Mouse (Mus musculus) Patski (cell line): Measurements from ENCODE around the gene Dis3l2. TPM values are rescaled to one million over a fixed set of nuclear protein-coding genes. Genes with fewer than 3 reads are reported as not detected.

ENCODE experiments used
- ATAC-seq: fragments of 100-300 bp; one replicate; pipeline ENCODE4 v1.8.0; 2021
- CTCF ChIA-PET: fragments of 350-600 bp; sonication (Branson Sonifier 250); formaldehyde crosslinking; loops from one replicate; lab custom pipeline; 2022; ENCODE audit warnings: inconsistent platforms; lab: Charles Lee
- POLR2A ChIA-PET: fragments of 350-600 bp; sonication (Branson Sonifier 250); formaldehyde crosslinking; loops from one replicate; lab custom pipeline; 2022; ENCODE audit warnings: antibody characterized with exemption, inconsistent platforms; lab: Charles Lee
- DNase-seq: peaks from one replicate; pipeline ENCODE4 v3.0.0-alpha.2; 2011; ENCODE audit warnings: low read depth, low spot score
- H3K27me3 ChIP-seq: fragments of 371-371 bp; one replicate; pipeline ENCODE4 v1.5.1; 2021
- CTCF ChIP-seq: fragments of 100-300 bp; IDR thresholded peaks from one replicate; pipeline ENCODE4 v1.5.1; 2021
- in situ Hi-C: fragments of 300-500 bp; cut with MboI; formaldehyde crosslinking; loops from 3 replicates; pipeline ENCODE4 v1.11.1; 2018; ENCODE audit warnings: low pct_unique_long_range_greater_than_20kb, mixed read lengths
- polyA plus RNA-seq: library from polyadenylated mRNA; unstranded; gene quantifications from one replicate; pipeline ENCODE4 v1.2.3, GENCODE M21; 2021

The Dis3l2 gene
- polyA plus RNA-seq, 1 experiment from 2014 or later: 15.2 TPM

GRCm38 (mm10) chr1:87095642-87096041, 392.0 kb downstream of the Dis3l2 start:
- peaks cover 6% of the 10 kb centered on the region for H3K27me3 ChIP-seq
- in situ Hi-C loops: loop anchor here (5.0 kb wide), 1 partner anchor 92 kb away; no protein-coding TSS in a partner anchor
- no peak for ATAC-seq
- TF ChIP-seq CTCF: no peak
- CTCF ChIA-PET: no interaction called here
- no peak for DNase-seq
- POLR2A ChIA-PET: interaction anchor here (0.7 kb wide), 1 partner anchor 12 kb away, joined by 5 read pairs; no protein-coding TSS in a partner anchor

GRCm38 (mm10) chr1:87098358-87098975, 394.9 kb downstream of the Dis3l2 start:
- TF ChIP-seq CTCF: no peak
- no peak for DNase-seq
- in situ Hi-C loops: loop anchor here (5.0 kb wide), 1 partner anchor 89 kb away; no protein-coding TSS in a partner anchor
- POLR2A ChIA-PET: interaction anchor here (1.0 kb wide), 1 partner anchor 95 kb away, joined by 3 read pairs; no protein-coding TSS in a partner anchor
- CTCF ChIA-PET: no interaction called here
- ATAC-seq: no peak
- H3K27me3 ChIP-seq: peaks cover 6% of the 10 kb centered on the region

Other genes starting within 250 kb of the Dis3l2 start
- 2,326 TPM for gene Ptma, start 177.1 kb upstream of the Dis3l2 start, polyA plus RNA-seq
- 59.7 TPM for gene Pde6d, start 121.2 kb upstream of the Dis3l2 start, polyA plus RNA-seq
- 23.1 TPM for gene Cops7b, start 120.9 kb upstream of the Dis3l2 start, polyA plus RNA-seq
- 0.14 TPM for gene Nppc, start 33.2 kb upstream of the Dis3l2 start, polyA plus RNA-seq